Mouse (Mus musculus): ENCODE data around the gene Elovl1.

The Elovl1 gene

DNA sequence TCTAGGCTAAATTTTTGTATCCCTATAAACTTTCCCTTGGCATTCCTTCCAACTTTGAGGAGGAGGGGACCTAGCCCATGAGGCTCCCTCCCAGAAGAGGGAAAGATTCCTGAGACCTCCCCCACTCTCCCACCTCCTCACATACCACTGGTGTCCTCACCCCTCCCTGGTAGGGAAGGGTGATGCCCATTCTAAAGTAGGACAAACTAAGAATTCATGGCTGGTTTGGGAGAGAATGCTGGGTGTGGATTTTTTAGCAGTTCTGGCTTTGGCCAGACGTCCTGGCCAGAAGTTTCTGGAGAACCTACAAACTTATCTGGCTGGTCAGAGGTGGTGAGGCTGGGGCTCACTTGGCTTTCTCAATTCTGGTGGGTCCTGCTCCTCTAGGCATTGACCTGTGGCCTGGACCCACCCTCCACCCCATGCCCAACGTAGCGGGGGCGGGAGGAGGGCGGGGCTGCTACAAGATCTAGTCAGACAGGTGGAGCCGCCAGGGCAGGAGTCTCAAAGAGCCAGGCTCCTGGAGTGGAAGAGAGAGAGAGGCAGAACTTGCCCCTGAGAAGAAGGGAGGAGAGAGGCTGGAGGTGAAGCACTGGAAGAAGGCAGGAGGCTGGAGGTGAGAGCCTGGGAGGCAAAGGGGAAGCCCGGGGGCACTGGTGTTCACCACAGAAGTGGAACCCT, 1.5 kb downstream of the Elovl1 start:
- no peak for DNase-seq (ENCODE audit: low spot score)

DNA sequence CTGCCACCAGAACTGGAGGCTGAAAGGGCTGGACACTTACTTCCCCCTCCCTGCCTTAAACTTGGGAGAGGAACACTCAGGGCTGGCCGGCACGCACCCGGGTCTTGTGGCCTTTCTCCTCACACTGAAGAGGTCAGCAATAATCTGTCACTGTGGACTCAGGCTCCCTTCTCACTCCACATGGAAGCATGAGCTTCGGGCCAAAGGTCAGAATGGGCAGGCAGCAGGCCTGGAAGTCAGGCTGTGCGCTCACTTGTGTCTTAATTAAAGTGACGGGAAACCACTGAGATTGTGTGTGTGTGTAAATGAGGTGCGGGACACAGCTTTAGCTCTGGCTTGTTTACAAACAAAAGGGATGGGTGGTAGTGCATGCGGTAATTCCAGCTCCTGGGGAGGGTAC, 4.4 kb downstream of the Elovl1 start:
- no peak for DNase-seq (ENCODE audit: low spot score)

DNA sequence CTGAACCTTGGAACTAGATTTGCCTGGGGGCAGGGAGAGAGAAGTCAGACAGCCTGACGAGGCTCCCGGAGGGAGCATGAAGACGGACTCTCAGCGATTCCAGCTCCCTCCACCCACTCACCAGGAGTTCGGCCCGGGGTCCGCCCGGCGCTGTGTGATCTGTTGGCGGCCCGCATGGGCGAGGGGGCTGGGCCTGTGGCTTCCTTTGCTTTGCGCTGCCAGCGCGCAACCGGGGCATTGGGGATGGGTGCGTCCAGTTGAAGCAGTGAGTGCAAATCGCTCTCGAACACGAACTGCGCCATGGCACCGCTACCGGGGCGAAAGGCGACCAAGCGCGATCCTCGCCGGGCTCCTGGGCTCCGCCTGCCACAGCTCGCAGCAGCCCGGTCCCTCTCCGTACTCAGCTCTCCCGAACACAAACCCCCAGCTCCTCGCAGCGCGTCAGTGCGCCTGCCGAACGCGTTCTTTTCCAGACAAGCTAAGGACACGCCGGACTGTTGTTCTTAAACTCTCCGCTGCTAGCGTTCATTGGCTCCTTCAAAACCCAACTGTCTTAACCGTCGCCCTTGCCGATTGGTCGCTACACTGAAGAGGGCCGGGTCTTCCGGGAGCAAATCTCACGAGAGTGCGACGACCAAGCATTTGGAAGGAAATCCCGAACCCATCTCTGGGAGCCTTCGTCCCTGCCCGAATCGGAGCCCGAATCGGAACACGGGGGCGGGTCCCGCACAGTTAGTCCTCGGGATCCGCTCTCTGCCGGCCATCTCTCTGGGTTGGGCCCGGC, 9.1 kb downstream of the Elovl1 start, which contains the start of gene Cdc20:
Gene Cdc20, minus strand, starts transcription at position 533 of the 784 bp plus-strand sequence.
- DNase-seq (ENCODE audit: low spot score): peak; percentile 71

DNA sequence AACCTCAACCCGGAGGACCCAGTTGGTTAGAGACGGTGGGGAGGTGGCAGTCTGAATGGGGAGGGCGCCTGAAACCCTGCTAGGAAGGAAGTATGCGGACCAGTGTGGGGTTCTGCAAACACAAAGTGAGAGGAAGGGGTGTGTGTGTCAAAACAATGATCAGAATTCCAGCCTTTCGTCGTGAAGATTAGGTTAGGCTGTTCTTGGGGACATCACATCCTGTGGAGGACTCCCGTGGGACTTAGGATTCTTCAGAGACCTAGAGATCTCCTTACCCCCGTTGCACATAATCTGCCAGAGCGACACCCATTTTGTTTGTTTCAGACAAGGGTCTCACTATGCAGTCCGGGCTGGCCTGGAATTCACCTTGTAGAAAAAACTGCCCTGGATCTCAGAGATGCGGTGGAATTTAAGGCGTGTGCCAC, 9.9 kb downstream of the Elovl1 start:
- DNase-seq (ENCODE audit: low spot score): no peak

DNA sequence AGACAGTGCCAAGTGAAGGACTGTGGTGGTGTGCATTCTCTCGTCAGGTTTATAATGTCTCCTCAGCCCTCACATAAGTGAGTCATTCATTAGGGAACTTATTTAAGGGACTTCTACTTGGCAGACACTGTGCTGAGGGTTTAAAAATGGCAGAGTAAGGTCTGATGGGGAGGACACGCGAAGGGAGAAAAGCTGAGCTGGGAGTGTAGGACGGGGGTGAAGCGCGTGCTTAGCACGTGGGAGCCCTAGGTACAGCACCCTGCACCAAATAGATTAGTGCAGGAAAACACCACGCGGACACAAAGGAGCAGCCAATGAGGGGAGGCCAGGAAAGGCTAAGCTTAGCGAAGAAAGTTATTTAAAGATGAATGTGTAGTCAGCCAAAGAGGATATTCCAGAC, 17.2 kb downstream of the Elovl1 start:
- no peak for DNase-seq (ENCODE audit: low spot score)

DNA sequence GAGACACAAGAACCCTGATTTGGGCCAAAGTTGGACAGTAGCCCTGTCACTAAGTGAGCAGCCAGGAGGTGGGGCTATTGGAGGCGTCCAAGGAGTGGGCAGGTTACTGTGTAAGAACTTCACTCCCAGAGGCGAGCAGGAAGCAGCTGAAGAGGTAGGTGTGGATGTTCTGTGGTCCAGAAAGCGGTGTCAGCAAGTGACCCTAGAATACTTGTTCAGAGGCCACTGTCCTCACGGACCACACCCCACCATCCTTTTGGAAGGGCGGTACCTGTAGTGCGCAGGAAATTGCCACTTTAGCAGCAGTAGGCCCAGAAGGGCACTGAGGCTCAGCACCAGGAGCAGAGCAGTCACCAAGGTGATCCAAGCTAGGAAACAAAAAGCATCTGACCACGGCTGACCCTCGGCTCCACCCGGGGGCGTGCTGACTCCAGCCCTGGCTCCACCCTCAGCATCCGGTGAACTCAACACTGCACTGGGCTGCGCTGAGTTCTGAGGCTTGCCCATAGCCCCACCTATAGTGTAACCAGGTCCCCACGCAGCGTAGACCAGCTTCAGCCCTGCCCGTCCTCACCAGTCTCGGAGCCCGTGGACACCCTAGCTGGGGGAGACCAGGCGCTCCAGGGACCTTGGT, 18.0 kb downstream of the Elovl1 start:
- no peak for DNase-seq (ENCODE audit: low spot score)

DNA sequence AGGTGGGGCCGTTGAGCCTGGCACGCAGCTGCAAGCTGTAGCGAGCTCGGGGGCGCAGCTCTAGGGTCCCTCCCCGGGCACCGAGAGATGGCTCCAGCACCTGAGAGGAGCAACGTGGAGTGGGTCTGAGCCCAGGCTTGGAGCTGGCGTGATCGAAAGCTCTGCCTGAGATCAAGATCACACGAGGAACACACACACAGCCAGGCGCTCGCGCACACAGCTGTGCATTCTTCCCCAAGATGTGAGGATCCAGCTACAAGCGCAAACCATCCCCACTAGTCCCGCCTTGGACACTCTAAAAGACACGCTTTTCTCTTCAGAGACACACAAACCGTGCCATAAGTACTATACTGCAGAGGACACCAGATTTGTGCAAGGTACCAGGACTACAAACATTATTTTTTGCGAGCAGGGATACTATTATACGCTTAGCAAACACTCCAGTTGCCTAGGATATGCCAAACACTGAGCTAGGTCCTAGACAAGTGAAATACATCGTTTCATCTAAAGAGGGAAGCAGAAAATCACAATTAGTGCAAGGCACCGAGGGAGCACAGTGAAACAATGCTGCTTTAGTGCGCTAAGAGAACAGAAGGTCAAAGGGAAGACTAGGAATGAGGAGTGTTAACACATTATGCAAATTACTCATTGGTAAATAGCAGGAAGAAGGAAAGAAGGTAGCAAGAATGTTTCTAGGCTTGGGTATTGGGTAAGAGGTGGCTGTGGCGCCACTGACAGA, 18.7 kb downstream of the Elovl1 start:
- no peak for DNase-seq (ENCODE audit: low spot score)

DNA sequence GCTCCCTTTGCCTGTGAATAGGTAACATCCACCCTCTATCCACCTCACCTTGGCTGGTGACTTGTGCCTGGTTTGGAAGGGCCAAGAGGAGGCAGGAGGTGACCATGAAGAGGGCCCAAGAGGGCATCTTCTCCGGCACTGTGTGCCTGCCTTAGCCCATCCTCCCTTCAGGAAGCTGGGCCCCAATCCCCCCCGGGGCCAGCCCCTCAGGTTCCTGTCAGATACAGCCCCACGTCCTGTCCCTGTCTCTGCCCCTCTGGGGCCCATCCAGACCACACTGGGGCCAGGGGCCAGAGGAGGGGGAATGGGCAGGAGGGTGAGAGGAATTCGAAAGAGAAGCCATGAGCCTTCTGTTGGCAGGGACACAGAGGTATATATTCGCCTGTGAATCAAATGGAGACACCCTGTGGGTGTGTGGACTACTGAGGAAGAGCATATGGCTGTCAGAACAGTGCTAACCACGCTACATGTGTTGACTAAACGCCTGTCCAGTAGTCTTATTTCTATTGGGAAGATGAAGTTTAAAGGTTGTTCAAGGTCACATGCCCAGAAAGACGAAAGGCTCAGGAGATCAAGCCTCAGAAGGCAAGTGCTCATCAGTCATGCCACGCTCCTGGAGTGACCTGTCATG, 29.6 kb downstream of the Elovl1 start, which contains the start of gene Mpl:
Gene Mpl, minus strand, starts transcription at position 169 of the 631 bp plus-strand sequence.
- no peak for DNase-seq (ENCODE audit: low spot score)

DNA sequence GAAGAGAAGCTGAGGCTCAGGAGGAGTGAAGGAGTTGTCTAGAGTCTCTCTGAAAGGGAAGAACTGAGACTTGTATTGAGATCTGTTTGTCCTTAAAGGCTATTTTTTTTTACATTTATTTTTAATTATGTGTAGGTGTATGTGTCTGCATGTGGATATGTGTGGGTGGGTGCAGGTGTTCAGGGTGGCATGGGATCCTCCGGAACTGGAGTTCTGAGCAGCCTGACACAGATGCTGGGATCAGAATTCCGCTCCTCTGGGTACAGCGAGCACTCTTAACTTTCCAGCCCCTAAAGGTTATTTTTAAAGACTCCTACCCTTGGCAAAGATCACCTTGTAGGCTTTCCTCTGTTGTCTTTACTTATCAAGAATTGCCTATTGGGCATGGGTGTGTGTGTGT, 37.1 kb downstream of the Elovl1 start:
- DNase-seq (ENCODE audit: low spot score): no peak

DNA sequence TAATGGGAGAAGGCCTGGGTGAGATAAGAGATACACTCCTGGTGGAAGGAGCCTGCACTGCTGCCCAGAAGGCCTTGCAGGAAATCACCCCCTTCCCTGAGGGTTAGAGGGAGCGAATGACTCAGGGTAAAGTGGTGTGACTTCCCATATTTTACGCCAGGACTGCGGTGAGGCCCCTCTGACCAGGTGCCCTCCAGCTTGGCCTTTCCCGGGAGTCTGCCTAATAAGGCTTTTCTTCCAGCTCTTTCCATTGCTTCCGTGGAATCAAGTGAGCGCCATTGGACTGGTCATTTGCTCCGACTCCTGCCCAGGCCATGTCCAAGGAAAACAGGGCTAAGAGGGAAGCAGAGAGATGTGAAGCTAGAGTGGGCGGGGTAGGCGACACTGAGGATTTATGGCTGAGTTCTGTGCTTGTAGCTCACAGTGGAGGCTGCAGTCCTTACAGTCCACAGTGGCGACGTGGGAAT, 37.8 kb downstream of the Elovl1 start:
- DNase-seq (ENCODE audit: low spot score): no peak

DNA sequence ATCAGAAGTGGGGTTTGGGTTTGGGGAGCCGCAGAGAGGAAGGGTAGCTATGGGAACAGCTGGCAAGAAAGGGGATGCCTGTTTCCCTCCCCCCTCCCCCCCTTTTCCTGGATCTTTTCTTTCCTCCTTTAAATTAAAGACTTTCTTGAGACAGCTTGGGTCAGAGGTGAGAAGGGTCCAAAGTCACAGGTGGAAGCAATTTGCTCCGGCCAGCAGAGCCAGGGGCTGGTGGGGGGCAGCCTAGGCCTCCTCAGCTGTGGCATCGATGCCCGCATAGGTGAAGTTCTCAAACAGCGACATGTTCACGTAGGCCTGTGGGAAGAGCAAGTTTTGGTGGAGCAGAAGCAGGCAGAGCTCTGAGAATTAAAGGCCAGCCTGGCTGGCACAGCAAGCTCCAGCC, 43.4 kb downstream of the Elovl1 start:
- no peak for DNase-seq (ENCODE audit: low spot score)

DNA sequence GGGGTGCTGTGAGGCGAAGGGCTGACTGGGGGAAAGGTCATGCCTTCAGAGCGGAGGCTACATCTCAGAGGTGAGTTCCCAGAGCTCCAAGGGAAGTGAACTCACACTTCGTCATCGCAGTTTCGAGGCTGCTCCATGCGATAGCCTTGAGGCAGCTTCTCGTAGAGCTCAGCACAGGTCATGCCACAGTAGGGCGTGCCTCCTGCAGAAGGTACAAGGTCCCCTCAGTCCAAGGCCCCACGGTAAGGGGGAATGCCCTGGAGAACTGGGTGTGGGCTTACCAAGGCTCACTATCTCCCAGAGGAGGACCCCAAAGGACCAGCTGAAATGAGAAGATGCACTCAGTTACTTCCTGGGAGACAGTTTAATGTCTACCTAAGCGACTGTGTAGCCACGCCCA, 44.8 kb downstream of the Elovl1 start:
- no peak for DNase-seq (ENCODE audit: low spot score)

DNA sequence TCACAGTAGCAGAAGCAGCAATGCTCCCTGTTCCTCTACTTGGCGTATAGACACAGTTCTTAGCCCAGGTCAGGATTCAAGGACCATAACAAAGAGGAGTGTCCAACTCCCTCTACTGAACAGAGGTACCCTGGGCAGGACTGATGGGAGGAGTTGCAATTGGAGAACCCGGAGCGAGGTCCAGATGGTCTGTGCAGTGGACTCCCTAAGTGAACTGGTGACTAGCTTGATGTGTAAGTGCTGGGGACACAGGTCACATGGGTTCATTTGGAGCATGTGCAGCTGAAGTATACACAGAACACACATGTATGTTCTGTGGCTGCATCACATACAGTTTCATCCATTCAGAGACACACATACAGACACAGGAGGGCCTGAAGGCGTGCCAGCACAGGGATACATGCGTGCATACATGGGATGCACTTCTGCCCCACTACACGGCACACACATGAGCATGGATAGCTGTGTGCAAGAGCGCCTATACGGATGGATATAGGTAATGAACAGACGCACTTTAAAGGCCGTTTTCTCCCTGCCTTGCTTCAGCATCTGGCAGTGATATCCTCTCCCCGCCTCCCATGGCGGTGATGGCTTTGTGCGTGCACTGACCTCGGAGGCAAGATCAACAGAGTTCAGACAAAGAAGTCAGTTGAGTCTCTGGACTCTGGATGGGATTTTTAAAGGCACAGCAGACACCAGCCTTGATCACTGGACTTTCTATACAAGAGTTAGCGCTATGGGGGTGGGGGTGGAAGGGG, 49.1 kb downstream of the Elovl1 start:
- no peak for DNase-seq (ENCODE audit: low spot score)
